Mouse (Mus musculus) kidney, postnatal 10 days (tissue): ENCODE measurements around the gene Tceal9.
"Not testable (repeated sequence)": the region's sequence is repeated elsewhere in the genome, so short reads cannot be mapped to it uniquely, and the experiment has no call there.

Experiments used
- DNase-seq: peaks from one replicate; pipeline ENCODE4 v3.0.0; 2021; ENCODE audit warnings: mixed read lengths

The Tceal9 gene

GRCm38 (mm10) chrX:136244574-136245229 lies at the start of gene Tceal9:
TSS of gene Tceal9 (plus strand) at chrX:136245079.
- DNase-seq = peak; percentile 88

- no peak for DNase-seq
These were observed 49.5 kb upstream of the Tceal9 start for GRCm38 (mm10) chrX:136195193-136195944.

DNA sequence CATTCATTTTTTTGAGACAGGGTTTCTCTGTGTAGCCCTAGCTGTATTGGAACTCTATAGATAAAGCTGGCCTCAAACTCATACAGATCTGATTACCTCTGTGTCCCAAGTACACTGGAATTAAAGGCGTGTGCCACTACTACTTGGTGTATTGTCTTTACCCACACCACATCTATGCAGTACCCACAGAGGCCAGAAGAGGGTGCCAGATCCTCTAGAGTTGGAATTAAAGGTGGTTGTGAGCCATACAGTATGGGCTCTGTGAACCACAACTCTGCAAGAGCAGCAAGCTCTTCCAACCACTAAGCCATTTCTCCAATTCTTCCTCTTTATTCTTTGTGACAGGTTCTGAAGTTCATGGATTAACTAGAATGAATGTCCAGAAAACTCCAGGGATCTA lies 48.0 kb upstream of the Tceal9 start:
- peak; percentile 38 for DNase-seq

- DNase-seq = no peak
These were observed 41.6 kb upstream of the Tceal9 start for GRCm38 (mm10) chrX:136203257-136203656.

- DNase-seq = peak; percentile 11
These were observed 41.2 kb upstream of the Tceal9 start, which contains the start of gene Tceal5 for GRCm38 (mm10) chrX:136203664-136204066. TSS of gene Tceal5 (minus strand) at chrX:136203876.

GRCm38 (mm10) chrX:136204406-136204805 lies 40.5 kb upstream of the Tceal9 start:
- no peak for DNase-seq

- DNase-seq = no peak
These were observed 31.5 kb upstream of the Tceal9 start for GRCm38 (mm10) chrX:136213396-136213795.

- DNase-seq = not testable (repeated sequence)
These were observed 29.9 kb upstream of the Tceal9 start, which contains the start of the genes Tceal7 and Bex1 for GRCm38 (mm10) chrX:136214729-136215677. TSS of gene Tceal7 (plus strand) at chrX:136214779. TSS of gene Bex1 (minus strand) at chrX:136215513.

GRCm38 (mm10) chrX:136216303-136216702 lies 28.6 kb upstream of the Tceal9 start:
- DNase-seq = no peak

DNA sequence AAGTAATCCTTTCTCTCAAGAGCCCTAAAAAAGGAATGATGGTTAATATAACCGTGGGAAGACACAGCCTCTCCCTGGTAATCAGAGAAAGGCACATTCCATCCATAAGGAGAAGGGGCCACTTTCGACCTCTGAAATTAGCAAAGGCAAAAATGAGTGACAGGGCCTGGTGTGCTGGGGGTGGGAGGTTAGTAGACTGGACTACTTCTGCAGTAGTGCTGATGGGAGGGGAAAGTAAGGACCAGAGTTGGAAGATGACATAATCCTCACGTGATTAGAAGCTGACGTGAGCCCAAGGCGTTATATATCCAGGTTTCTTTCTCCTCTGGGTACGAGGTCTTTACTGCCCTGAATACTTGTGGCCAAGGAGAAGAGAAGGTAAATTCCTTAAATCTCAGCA lies 21.2 kb upstream of the Tceal9 start:
- DNase-seq = no peak

DNA sequence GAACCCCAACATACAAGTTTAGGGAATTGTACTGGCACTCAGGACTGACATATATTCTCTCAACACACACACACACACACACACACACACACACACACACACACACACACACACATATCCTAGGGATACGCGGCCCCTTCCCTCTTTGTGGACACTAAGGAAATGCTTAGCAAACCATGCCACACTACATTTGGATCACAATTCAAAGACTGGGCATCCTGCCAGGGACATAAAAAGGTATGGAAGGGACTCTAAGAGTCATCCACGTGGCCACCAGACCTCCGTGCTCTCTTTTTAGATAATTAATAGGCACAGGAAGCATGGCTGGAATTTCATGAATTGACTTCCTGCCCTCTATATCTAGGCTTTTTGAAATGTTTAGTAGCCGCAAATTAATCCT lies 17.1 kb upstream of the Tceal9 start:
- peak; percentile 49 for DNase-seq

GRCm38 (mm10) chrX:136238118-136238517 lies 6.8 kb upstream of the Tceal9 start:
- peak; percentile 66 for DNase-seq

GRCm38 (mm10) chrX:136243181-136243580 lies 1.7 kb upstream of the Tceal9 start:
- no peak for DNase-seq

DNA sequence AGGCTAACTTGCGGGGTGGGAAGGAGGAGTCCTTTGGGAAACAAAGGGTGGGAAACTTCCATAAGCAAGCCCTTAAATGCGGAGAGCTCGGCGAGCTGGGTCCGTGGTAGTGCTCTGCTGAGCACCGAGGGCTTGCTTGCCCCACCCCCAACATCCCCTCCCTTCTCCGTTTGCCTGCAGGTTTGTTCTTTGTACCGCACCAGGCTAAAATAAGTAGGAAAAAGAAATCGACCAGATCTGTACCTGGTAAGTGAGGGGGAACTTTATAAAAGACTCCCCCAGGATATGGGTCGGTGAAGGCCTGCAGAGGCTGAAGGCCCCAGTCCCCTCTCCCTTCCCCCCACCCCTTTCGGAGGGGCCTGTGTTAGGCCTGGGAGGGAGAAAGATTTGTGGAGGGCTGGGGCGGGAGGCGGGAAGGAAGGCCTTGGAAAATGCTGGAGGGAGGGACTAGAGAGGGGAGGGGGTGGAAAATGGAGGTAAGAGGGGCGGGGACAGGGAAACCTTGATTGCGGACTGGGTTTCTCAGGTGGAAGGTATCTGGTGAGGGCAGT lies 717 bp downstream of the Tceal9 start:
- DNase-seq = peak; percentile 58

GRCm38 (mm10) chrX:136248811-136249210 lies 3.9 kb downstream of the Tceal9 start:
- DNase-seq = no peak

DNA sequence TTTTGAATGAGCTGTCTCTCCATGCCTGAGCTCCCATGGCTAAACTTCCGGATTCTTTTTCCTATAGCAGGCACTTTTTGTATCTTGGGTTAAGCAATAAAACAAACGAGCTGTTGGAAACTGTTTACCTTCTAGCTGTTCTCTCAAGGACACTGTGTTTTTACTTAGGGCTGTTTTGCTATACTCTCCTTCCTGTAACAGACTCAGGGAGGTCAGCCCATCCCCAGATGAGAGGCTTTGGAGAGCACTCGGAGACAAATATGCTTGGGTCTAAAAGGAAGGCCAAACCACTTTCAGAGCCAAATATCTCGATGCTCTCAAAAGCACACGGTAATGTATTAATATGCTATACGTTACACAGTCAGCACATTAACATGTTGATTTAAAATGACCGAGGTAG lies 4.8 kb downstream of the Tceal9 start:
- no peak for DNase-seq

- DNase-seq = no peak
These were observed 7.3 kb downstream of the Tceal9 start for GRCm38 (mm10) chrX:136252023-136252729.

DNA sequence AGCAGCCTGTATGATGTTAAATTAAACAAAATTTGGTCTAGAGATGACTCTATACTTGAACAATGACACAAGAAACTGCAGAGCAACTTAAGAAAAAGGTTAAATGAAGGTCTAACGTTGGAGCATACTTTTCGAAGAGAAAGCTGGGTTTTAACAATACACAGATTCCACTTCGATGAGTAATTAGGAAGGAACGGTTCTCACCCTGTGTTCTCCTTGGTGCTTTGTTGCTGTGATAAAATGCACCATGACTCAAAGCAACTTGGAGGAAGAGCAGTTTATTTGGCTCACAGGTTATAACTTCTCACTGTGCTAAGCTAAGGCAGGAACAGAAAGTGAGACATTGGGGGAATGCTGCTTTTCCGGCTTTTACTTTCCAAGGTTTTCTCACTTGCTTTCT lies 22.8 kb downstream of the Tceal9 start:
- no peak for DNase-seq

DNA sequence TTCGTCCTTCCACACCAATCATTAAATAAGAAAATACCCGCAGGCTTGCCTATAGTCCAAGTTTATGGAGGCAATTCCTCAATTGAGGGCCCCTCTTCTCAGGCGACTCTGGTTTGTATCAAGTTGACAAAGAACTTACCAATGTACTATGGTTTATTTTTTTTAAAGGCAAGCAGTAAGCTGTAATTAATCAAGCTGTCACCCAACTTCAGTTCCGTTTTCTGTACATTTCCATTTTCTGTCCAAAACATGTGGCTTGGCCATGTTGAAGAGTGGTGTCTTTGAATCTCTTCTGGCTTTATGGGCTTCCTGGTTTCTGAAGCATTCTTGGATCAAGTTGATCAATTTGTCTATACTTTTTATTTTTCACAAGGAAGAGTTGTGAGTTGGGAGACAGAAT lies 23.3 kb downstream of the Tceal9 start:
- DNase-seq = no peak

DNA sequence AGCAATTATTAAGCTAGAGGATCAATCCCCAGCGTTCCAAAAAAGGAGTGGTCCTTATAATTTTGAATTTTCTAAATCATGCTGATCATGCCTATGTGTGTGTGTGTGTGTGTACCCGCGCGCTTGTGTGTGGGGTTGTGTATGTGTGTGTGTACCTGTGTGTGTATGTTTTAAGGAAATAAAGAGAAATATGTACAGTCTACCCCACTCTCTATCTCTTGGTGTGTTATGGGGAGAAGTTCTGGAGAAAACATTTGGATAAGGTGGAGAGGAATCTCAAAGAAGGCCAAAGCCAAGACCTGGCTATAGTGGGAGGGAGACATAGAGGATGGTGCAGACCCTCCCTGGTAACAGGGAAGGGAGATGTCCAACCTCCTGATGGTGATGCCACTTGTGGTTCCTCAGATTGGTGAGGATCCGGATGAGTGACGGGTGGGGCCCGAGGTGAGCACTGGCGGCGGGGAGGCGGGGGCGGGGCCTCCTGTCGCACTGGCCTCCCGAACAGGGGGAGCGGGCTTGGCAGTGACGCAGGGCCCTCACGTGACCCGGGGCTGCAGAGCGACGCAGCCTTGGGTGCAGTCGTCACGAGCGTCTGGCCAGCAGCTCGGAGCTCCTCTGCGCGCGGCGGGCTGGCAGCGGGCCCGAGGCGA lies 25.0 kb downstream of the Tceal9 start, which contains the start of gene Bex3:
Gene Bex3, plus strand, starts transcription at position 511 of the 650 bp plus-strand sequence.
- DNase-seq = peak; percentile 61

- DNase-seq = peak; percentile 19
These were observed 25.7 kb downstream of the Tceal9 start for GRCm38 (mm10) chrX:136270393-136271111.
